ENCODE assay signal across 13 mouse cellular contexts in the genomic region with DNA sequence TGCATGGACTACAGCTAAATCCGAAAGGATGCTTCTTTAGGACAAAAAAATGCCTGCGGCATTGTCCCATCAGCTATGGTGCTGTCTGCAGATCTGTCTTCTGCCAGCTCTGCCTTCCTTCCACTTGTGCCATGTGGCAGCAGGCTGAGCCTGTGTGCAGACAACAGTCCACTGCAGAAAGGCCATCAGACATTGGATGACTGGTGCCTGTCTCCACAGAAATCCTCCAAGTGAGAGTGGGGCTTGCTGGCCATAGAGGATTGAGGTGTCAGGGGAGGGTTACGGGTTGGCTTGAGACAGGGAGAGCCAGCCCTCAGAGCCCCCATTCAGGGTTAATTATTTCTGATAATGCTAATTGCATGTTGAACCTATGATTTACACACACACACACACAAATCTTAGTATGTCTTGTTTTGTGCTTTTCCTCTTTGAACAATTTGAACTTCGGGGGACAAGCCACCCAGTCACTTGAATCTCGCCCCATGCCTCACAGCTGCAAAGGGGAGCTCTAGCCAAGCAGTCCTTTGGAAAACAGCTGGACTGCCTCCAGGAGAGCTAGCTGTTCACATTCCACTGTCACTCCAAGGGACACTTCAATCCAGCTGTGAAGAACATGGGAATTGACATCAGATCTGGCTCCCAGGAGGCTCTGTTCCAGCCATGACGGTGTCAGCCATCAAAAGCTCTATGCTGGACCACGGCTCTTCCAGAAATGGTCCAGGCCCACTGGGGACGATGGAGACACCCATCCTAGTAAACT.
DNase-seq lines count a peak whose midpoint lies in the region; TF ChIP-seq lines count a peak whose summit lies in the region.
"Had no signal": no experiment of that assay in that cellular context is flagged by ENCODE, and none has a peak within 500 bp of the region (broad histone marks: within the 10 kb centered on the region; RNA-seq: fewer than 3 reads in every experiment).

No protein-coding gene starts in this region.

- TF ChIP-seq POLR2A in lung, adult 2 months (IDR thresholded peaks at IDR 0.05; ENCODE audit: borderline replicate concordance, extremely low read depth, low read depth, low read length) = no peak

- no peak overlapping the region for H3K4me3 ChIP-seq in lung, adult 2 months (replicated peaks; ENCODE audit: extremely low read depth, low read depth, low read length)
- H3K4me3 ChIP-seq: hindbrain, embryonic 15.5 days; limb, embryonic 12.5 days; midbrain, embryonic 12.5 days had no signal

- TF ChIP-seq CTCF in lung, adult 2 months (IDR thresholded peaks at IDR 0.05; ENCODE audit: insufficient read depth, low read length) = no peak

- 65% methylated on average over 8 of the region's 8 CpGs for WGBS in lung, adult 2 months

- H3K4me1 ChIP-seq in lung, adult 2 months (ENCODE audit: control insufficient read depth, insufficient read depth, low read length) = no peaks in the 10 kb centered on the region
- H3K4me1 ChIP-seq: hindbrain, embryonic 15.5 days; limb, embryonic 12.5 days; midbrain, embryonic 12.5 days had no signal

- DNase-seq in adrenal gland, postnatal 10 days = peak; percentile 5
- no peak for DNase-seq in adrenal gland, postnatal 14 days
- DNase-seq in kidney, postnatal 14 days = peak; percentile 51
- no peak for DNase-seq in kidney, adult 11 months
- DNase-seq in lung, adult 2 months = peak; percentile 13
- peak; percentile 51 for DNase-seq in skeletal muscle tissue, adult 2 months (ENCODE audit: low read depth, low spot score)
- DNase-seq in B cell, adult 2 months = no peak
- DNase-seq in retina, embryonic 14.5 days (ENCODE audit: low spot score) = no peak
- DNase-seq: cerebellum, postnatal 10 days; layer of hippocampus, postnatal 36 days had no signal

Comparison
In these comparisons a context has a peak if more than half of its experiments do, and no peak if none do; other contexts are left out.
1. DNase-seq: peak in adrenal gland, postnatal 10 days (single experiment), kidney, postnatal 14 days (single experiment), lung, adult 2 months (single experiment) and skeletal muscle tissue, adult 2 months (single experiment); none in adrenal gland, postnatal 14 days (single experiment), kidney, adult 11 months (single experiment), B cell, adult 2 months (0 of 2) and retina, embryonic 14.5 days (single experiment).